Mouse (Mus musculus) liver, embryonic 14.5 days (tissue): ENCODE results near the gene Arid1b.

Experiments used
- CTCF ChIP-seq: IDR thresholded peaks from 2 replicates; pipeline ENCODE4 v1.5.1; 2016; ENCODE audit warnings: antibody characterized with exemption, low read depth, control low read depth
- EP300 ChIP-seq: IDR thresholded peaks from 2 replicates; pipeline ENCODE4 v1.6.1; 2016; ENCODE audit warnings: antibody characterized with exemption, low read depth

- TF ChIP-seq CTCF (no peak), EP300 (no peak)
Measured at GRCm38 (mm10) chr17:5179412-5179811, 185.3 kb downstream of the Arid1b start.
